ENCODE assay signal across 9 mouse cellular contexts in the genomic region with DNA sequence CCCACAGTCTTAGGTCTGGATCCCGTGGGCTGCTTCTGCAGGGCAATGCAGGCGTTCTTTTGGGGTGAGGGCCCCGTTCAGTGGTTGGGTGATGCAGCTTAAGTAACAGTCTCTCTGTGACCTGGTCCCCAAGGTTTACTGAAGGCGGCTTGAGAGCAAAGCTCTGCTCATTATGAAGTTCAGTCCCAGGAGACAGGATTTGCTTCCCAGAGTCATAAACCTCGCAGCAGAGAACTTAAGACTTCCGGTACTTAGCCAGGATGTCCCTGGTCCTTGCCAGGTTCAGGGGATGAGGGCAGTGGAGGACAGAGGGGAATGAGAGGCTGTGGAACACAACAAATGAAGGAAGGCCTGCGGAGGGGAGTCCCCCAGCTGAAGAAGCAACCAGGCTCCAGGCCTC. TPM values are rescaled to one million over a fixed set of nuclear protein-coding genes. Genes with fewer than 3 reads are reported as not detected.
DNase-seq lines count a peak whose midpoint lies in the region; ATAC-seq and TF ChIP-seq lines count a peak whose summit lies in the region.
"Had no signal": no experiment of that assay in that cellular context is flagged by ENCODE, and none has a peak within 500 bp of the region (broad histone marks: within the 10 kb centered on the region; RNA-seq: fewer than 3 reads in every experiment).

No protein-coding gene starts in this region.

- no peaks in the 10 kb centered on the region for H3K79me2 ChIP-seq in myocyte (ENCODE audit: control insufficient read depth, insufficient read depth)

- intact Hi-C loops in heart, postnatal 36 days (cut with DNase I) = no loop called here

- no peaks in the 10 kb centered on the region for H3K36me3 ChIP-seq in forebrain, embryonic 15.5 days
- H3K36me3 ChIP-seq in kidney, embryonic 14.5 days (ENCODE audit: control insufficient read depth, insufficient read depth, low read length) = no peaks in the 10 kb centered on the region
- H3K36me3 ChIP-seq in myocyte (ENCODE audit: control insufficient read depth, insufficient read depth) = no peaks in the 10 kb centered on the region

- no peak overlapping the region for H3K27ac ChIP-seq in forebrain, embryonic 15.5 days (replicated peaks)
- no peak overlapping the region for H3K27ac ChIP-seq in kidney, embryonic 14.5 days (ENCODE audit: low read depth, low read length)

- DNase-seq in heart, adult 11 months = peak; percentile 91
- DNase-seq in heart, postnatal 36 days = no peak
- DNase-seq in yolk sac, embryonic 10.5 days (ENCODE audit: low spot score) = no peak
- DNase-seq in layer of hippocampus, adult 11-12 months (ENCODE audit: low spot score) = no peak

- no peak overlapping the region for H3ac ChIP-seq in myocyte (ENCODE audit: control insufficient read depth, insufficient read length)

- no peak for ATAC-seq in forebrain, embryonic 15.5 days (replicated peaks)
- peak; percentile 40; the same call in 1 of the 2 replicates for ATAC-seq in kidney, embryonic 14.5 days (ENCODE audit: low FRiP score, low TSS enrichment)
- ATAC-seq in inflammation-experienced regulatory T-cells, adult 6 months = no peak

- no peaks in the 10 kb centered on the region for H3K9me3 ChIP-seq in forebrain, embryonic 15.5 days
- H3K9me3 ChIP-seq in kidney, embryonic 14.5 days (ENCODE audit: control insufficient read depth, low read length) = no peaks in the 10 kb centered on the region

- H3K4me1 ChIP-seq in forebrain, embryonic 15.5 days = peaks cover 7% of the 10 kb centered on the region
- no peaks in the 10 kb centered on the region for H3K4me1 ChIP-seq in kidney, embryonic 14.5 days (ENCODE audit: control insufficient read depth, insufficient read depth, low read length)

- 31% methylated on average over 7 of the region's 7 CpGs for WGBS in forebrain, embryonic 15.5 days
- WGBS in kidney, embryonic 14.5 days = 10% methylated on average over 7 of the region's 7 CpGs

- 0 out of 2 replicates have a peak, but pooled peaks cover 4% of the 10 kb centered on the region for H3K27me3 ChIP-seq in forebrain, embryonic 15.5 days
- H3K27me3 ChIP-seq in kidney, embryonic 14.5 days (ENCODE audit: control insufficient read depth, insufficient read depth, low read length) = no peaks in the 10 kb centered on the region; the same call in 1 of the 2 replicates
- peaks cover 4% of the 10 kb centered on the region for H3K27me3 ChIP-seq in myocyte (ENCODE audit: control insufficient read depth, insufficient read depth, insufficient read length)

- no peak overlapping the region; the same call in 1 of the 2 replicates for H3K9ac ChIP-seq in forebrain, embryonic 15.5 days (replicated peaks)
- H3K9ac ChIP-seq in kidney, embryonic 14.5 days (ENCODE audit: low read depth, low read length) = peak overlapping the region; percentile 53; the same call in 1 of the 2 replicates

- H3K4me2 ChIP-seq in forebrain, embryonic 15.5 days (replicated peaks) = peak overlapping the region; percentile 63
- H3K4me2 ChIP-seq in kidney, embryonic 14.5 days (replicated peaks; ENCODE audit: low read depth, low read length) = peak overlapping the region; percentile 75
- peak overlapping the region; percentile 92 for H3K4me2 ChIP-seq in myocyte (ENCODE audit: low read depth)

- peak overlapping the region; percentile 36 for H3K4me3 ChIP-seq in forebrain, embryonic 15.5 days
- H3K4me3 ChIP-seq in kidney, embryonic 14.5 days (ENCODE audit: low read length) = peak overlapping the region; percentile 38
- H3K4me3 ChIP-seq in myocyte = peak overlapping the region; percentile 21
- H3K4me3 ChIP-seq: erythroblast, embryonic 14.5 days had no signal

- TF ChIP-seq POLR2A in myocyte (IDR thresholded peaks at IDR 0.05; ENCODE audit: insufficient read length, low read depth) = no peak

TF ChIP-seq in myocyte, 11 proteins besides CTCF, POLR2A, EP300 and RAD21:
- TF ChIP-seq MAX (IDR thresholded peaks at IDR 0.05; ENCODE audit: low read depth) = no peak
- no peak for TF ChIP-seq REST (IDR thresholded peaks at IDR 0.05; ENCODE audit: insufficient read depth, insufficient read length)
- TF ChIP-seq TCF12 (IDR thresholded peaks at IDR 0.05; ENCODE audit: insufficient read depth, poor library complexity, severe bottlenecking) = no peak
- TF ChIP-seq CEBPB (IDR thresholded peaks at IDR 0.05; ENCODE audit: insufficient read depth, poor library complexity, severe bottlenecking) = no peak
- no peak for TF ChIP-seq MYOG (IDR thresholded peaks at IDR 0.05; ENCODE audit: control insufficient read depth in 1 of 3, insufficient read depth in 1 of 3, insufficient read length in 2 of 3, low read depth in 2 of 3)
- no peak for TF ChIP-seq MYOD1 (IDR thresholded peaks at IDR 0.05; ENCODE audit: control insufficient read depth in 1 of 3, insufficient read length in 2 of 3, low read depth in 2 of 3)
- no peak for TF ChIP-seq TCF3 (IDR thresholded peaks at IDR 0.05; ENCODE audit: insufficient read length, low read depth)
- TF ChIP-seq SRF (IDR thresholded peaks at IDR 0.05; ENCODE audit: control insufficient read depth, insufficient read length, low read depth) = no peak
- no peak for TF ChIP-seq USF1 (IDR thresholded peaks at IDR 0.05; ENCODE audit: low read depth)
- no peak for TF ChIP-seq POLR2AphosphoS2 (IDR thresholded peaks at IDR 0.05; ENCODE audit: insufficient read length, low read depth)
- no peak for TF ChIP-seq E2F4 (IDR thresholded peaks at IDR 0.05; ENCODE audit: insufficient read depth)
TF ChIP-seq in myocyte: peak in this region for 0.

RNA-seq across cellular contexts. Expression of gene Loxl4, which starts 0.5 kb away (rescaled TPM):
- 1 to 10 TPM; 1.1 to 1.4 TPM for total RNA-seq in heart, postnatal 36 days (2021)
- 0.11 and 0.18 TPM in 2 replicates for polyA plus RNA-seq in forebrain, embryonic 15.5 days (2015; fragmentation: Nextera tagmentation; extraction: Ambion mirVana)
- polyA plus RNA-seq in kidney, embryonic 14.5 days (2014; fragmentation: Nextera tagmentation; extraction: Ambion mirVana) = 0.93 and 1.9 TPM in 2 replicates
- polyA plus RNA-seq in myocyte (2012; fragmentation: generic; extraction: Trizol) = 4.9 TPM
- polyA plus RNA-seq in inflammation-experienced regulatory T-cells, adult 6 months (2017; shearing (Covaris generic)) = under 1 TPM; 0.15 to 0.38 (median 0.17) TPM
- polyA plus RNA-seq: erythroblast, embryonic 14.5 days had no signal
